Mouse (Mus musculus): Measurements from ENCODE around the gene Ferd3l. TPM values are rescaled to one million over a fixed set of nuclear protein-coding genes. Genes with fewer than 3 reads are reported as not detected.

Gene Ferd3l
- polyA plus RNA-seq, 1 experiment: not detected

DNA sequence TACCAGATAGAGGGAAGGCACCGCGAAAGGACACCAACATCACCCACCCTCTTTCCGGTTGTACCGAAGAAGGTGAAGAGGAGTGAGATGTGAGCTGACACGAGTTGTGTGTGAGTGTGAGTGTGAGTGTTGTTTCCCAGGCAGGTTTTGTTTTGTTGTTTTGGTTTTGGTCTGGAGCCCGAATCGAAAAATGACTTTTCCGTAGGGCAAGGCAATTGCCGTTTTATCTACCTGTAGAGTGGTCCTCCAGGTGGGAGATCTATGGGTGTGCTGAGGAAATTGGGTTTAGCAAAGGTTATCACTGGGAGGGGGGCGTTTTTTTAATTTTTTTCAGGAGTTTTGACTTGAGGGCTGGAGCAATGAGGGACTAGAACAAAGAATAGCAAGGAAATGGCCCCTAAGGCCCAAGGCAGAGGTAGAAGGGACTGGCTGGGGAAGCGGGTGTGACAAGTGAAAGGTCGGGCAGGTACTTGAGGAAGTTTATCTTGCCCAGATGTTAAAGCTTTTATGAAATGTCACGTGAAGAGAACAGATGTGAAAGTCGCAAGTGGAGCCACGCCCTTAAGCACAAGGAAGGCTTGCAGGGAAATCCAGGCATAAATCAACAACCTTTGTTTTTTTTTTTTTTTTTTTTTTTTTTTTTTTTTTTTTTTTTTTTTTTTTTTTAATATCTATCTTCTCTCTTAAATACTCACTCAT is 35.6 kb downstream of the Ferd3l start:
- Histone ChIP-seq H3K4me3 (ENCODE audit: low read depth, low read length) (no peak overlapping the region), H3K9ac (ENCODE audit: low read depth, poor library complexity, severe bottlenecking) (no peak overlapping the region), H3K36me3 (ENCODE audit: control insufficient read depth, insufficient read depth, low read length, poor library complexity, severe bottlenecking) (no peaks in the 10 kb centered on the region), H3K27me3 (ENCODE audit: control insufficient read depth, insufficient read depth, low read length, poor library complexity, severe bottlenecking) (peaks cover 6% of the 10 kb centered on the region), H3K27ac (ENCODE audit: insufficient read depth, low read length) (no peak overlapping the region), H3K9me3 (replicated peaks; ENCODE audit: control insufficient read depth, insufficient read depth, low read length, poor library complexity, severe bottlenecking) (no peaks in the 10 kb centered on the region), H3K4me1 (ENCODE audit: control insufficient read depth, insufficient read depth, low read length) (no peaks in the 10 kb centered on the region)
- no peak for TF ChIP-seq CTCF (IDR thresholded peaks at IDR 0.05; ENCODE audit: low read depth, low read length)

GRCm38 (mm10) chr12:33964427-33964826 is 36.2 kb downstream of the Ferd3l start:
- Histone ChIP-seq H3K4me1 (ENCODE audit: control insufficient read depth, insufficient read depth, low read length) (no peaks in the 10 kb centered on the region), H3K27ac (ENCODE audit: insufficient read depth, low read length) (no peak overlapping the region), H3K9ac (ENCODE audit: low read depth, poor library complexity, severe bottlenecking) (no peak overlapping the region), H3K27me3 (ENCODE audit: control insufficient read depth, insufficient read depth, low read length, poor library complexity, severe bottlenecking) (peaks cover 8% of the 10 kb centered on the region), H3K9me3 (replicated peaks; ENCODE audit: control insufficient read depth, insufficient read depth, low read length, poor library complexity, severe bottlenecking) (no peaks in the 10 kb centered on the region), H3K36me3 (ENCODE audit: control insufficient read depth, insufficient read depth, low read length, poor library complexity, severe bottlenecking) (no peaks in the 10 kb centered on the region), H3K4me3 (ENCODE audit: low read depth, low read length) (no peak overlapping the region)
- no peak for TF ChIP-seq EP300 (IDR thresholded peaks at IDR 0.05; ENCODE audit: insufficient read depth, low read depth, low read length)
- TF ChIP-seq POLR2A (IDR thresholded peaks at IDR 0.05; ENCODE audit: insufficient read depth, low read length): no peak
- TF ChIP-seq CTCF (IDR thresholded peaks at IDR 0.05; ENCODE audit: low read depth, low read length): no peak

DNA sequence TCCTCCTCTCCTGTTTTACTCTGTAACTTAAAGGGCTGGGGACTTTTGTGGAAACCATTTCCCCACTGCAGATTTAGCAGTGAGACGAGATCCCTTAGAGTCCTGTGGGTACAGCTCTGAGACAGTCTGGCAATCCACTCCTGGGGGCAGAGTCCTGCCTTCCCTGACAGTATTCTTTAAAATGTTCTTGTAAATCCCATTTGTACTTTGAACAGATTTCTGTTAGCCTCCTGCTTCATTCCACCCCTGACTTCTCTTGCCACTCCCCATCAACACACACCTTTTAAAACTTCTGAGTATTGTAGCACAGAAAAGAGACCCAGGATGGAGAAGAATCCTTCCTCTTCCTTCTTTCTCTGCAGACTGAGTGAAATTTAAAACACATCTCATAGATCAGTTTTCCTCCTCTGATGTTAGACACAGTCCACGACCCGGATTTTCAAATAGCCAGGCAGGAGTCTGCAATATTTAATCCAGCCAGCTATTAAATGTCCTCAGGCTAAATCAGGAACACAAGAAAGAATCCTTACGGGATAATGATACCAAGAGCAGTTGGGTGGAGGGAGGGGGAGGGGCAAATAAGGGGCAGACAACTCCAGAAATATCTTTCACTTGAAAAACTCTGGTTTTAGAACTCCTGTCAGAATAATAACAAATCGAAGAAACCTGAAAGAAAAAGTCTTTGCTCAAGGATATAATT is 37.6 kb downstream of the Ferd3l start:
- no peak for TF ChIP-seq EP300 (IDR thresholded peaks at IDR 0.05; ENCODE audit: insufficient read depth, low read depth, low read length)
- no peak for TF ChIP-seq CTCF (IDR thresholded peaks at IDR 0.05; ENCODE audit: low read depth, low read length)
- TF ChIP-seq POLR2A (IDR thresholded peaks at IDR 0.05; ENCODE audit: insufficient read depth, low read length): no peak
- no peak overlapping the region for H3K4me3 ChIP-seq (ENCODE audit: low read depth, low read length)
- no peaks in the 10 kb centered on the region for H3K36me3 ChIP-seq (ENCODE audit: control insufficient read depth, insufficient read depth, low read length, poor library complexity, severe bottlenecking)
- no peaks in the 10 kb centered on the region for H3K9me3 ChIP-seq (replicated peaks; ENCODE audit: control insufficient read depth, insufficient read depth, low read length, poor library complexity, severe bottlenecking)
- no peak overlapping the region for H3K27ac ChIP-seq (ENCODE audit: insufficient read depth, low read length)
- H3K9ac ChIP-seq (ENCODE audit: low read depth, poor library complexity, severe bottlenecking): no peak overlapping the region
- peaks cover 8% of the 10 kb centered on the region for H3K27me3 ChIP-seq (ENCODE audit: control insufficient read depth, insufficient read depth, low read length, poor library complexity, severe bottlenecking)
- H3K4me1 ChIP-seq (ENCODE audit: control insufficient read depth, insufficient read depth, low read length): no peaks in the 10 kb centered on the region

- no peak for TF ChIP-seq EP300 (IDR thresholded peaks at IDR 0.05; ENCODE audit: insufficient read depth, low read depth, low read length)
- no peak for TF ChIP-seq POLR2A (IDR thresholded peaks at IDR 0.05; ENCODE audit: insufficient read depth, low read length)
- no peak for TF ChIP-seq CTCF (IDR thresholded peaks at IDR 0.05; ENCODE audit: low read depth, low read length)
- Histone ChIP-seq H3K4me1 (ENCODE audit: control insufficient read depth, insufficient read depth, low read length) (no peaks in the 10 kb centered on the region), H3K4me3 (ENCODE audit: low read depth, low read length) (peak overlapping the region; percentile 13; the same call in 1 of the 2 replicates), H3K27me3 (ENCODE audit: control insufficient read depth, insufficient read depth, low read length, poor library complexity, severe bottlenecking) (peaks cover 7% of the 10 kb centered on the region), H3K36me3 (ENCODE audit: control insufficient read depth, insufficient read depth, low read length, poor library complexity, severe bottlenecking) (no peaks in the 10 kb centered on the region), H3K27ac (ENCODE audit: insufficient read depth, low read length) (no peak overlapping the region), H3K9ac (ENCODE audit: low read depth, poor library complexity, severe bottlenecking) (no peak overlapping the region), H3K9me3 (replicated peaks; ENCODE audit: control insufficient read depth, insufficient read depth, low read length, poor library complexity, severe bottlenecking) (no peaks in the 10 kb centered on the region)
Observed at GRCm38 (mm10) chr12:33966490-33967415, 38.5 kb downstream of the Ferd3l start.

- TF ChIP-seq POLR2A (IDR thresholded peaks at IDR 0.05; ENCODE audit: insufficient read depth, low read length): no peak
- no peak for TF ChIP-seq EP300 (IDR thresholded peaks at IDR 0.05; ENCODE audit: insufficient read depth, low read depth, low read length)
- no peak overlapping the region for H3K4me3 ChIP-seq (ENCODE audit: low read depth, low read length)
- H3K9me3 ChIP-seq (replicated peaks; ENCODE audit: control insufficient read depth, insufficient read depth, low read length, poor library complexity, severe bottlenecking): no peaks in the 10 kb centered on the region
- H3K27me3 ChIP-seq (ENCODE audit: control insufficient read depth, insufficient read depth, low read length, poor library complexity, severe bottlenecking): peaks cover 7% of the 10 kb centered on the region
- H3K4me1 ChIP-seq (ENCODE audit: control insufficient read depth, insufficient read depth, low read length): no peaks in the 10 kb centered on the region
- H3K27ac ChIP-seq (ENCODE audit: insufficient read depth, low read length): no peak overlapping the region
- H3K9ac ChIP-seq (ENCODE audit: low read depth, poor library complexity, severe bottlenecking): no peak overlapping the region
- no peaks in the 10 kb centered on the region for H3K36me3 ChIP-seq (ENCODE audit: control insufficient read depth, insufficient read depth, low read length, poor library complexity, severe bottlenecking)
Observed at GRCm38 (mm10) chr12:33967514-33967913, 39.3 kb downstream of the Ferd3l start.
